Mouse (Mus musculus): ENCODE data around the gene Zdhhc5.
"Not testable (repeated sequence)": the region's sequence is repeated elsewhere in the genome, so short reads cannot be mapped to it uniquely, and the experiment has no call there.

The Zdhhc5 gene

DNA sequence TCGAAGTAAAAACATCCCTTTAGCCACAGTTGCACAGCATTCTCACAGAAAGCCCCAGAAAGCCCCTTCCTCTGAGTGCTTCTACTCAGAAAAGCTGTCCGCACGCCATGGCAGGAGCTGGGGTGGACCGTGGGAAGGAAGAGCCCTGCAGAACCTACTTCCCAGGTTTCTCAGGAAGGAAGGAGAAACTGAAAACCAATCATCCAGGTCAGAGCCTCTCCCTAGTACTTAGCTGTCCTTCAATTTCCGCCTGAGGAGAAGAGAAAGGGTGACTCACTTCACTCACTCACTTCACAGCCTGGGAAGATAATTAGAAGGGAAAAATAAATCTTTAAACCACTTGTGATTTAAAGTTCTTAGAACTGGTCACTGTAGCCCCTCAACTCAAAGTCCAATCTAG, 10.7 kb downstream of the Zdhhc5 start:
- intact Hi-C loops (cut with DNase I) = no loop called here

GRCm38 (mm10) chr2:84703497-84703896, 11.5 kb downstream of the Zdhhc5 start:
- intact Hi-C loops (cut with DNase I) = no loop called here

DNA sequence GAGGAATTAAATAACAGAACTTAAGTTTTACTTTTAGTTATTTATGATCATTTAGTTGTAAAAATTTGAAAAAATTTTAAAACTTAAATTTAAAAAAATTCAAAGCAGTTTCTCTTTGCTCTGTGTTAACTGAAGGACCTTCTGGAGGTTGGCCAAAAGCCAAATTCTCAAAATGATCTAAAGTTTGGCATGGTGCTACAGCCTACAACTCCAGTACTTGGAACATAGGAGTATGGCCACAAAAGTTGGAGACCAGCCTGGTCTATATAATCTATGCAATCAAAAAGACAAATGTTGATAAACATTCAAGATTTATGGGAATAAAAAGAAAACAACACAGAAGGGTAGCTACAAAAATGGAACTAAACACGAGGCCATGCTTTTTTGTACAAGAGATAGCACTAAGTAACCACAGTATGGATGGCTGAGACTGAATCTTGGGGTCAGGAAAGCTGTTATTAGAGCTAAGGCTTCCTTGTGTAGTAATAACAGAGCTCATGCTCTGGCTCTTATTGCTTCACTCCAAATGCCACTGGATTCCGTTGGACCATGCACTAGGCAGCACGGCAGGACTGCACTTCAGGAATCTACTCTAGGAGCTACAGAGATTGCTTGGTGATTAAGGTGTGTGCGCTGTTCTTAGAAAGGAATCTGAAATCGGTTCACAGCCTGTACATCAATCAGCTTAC, 19.8 kb downstream of the Zdhhc5 start:
- intact Hi-C loops (cut with DNase I) = no loop called here

- intact Hi-C loops (cut with DNase I) = no loop called here
Measured at GRCm38 (mm10) chr2:84690050-84690449, 24.9 kb downstream of the Zdhhc5 start.

DNA sequence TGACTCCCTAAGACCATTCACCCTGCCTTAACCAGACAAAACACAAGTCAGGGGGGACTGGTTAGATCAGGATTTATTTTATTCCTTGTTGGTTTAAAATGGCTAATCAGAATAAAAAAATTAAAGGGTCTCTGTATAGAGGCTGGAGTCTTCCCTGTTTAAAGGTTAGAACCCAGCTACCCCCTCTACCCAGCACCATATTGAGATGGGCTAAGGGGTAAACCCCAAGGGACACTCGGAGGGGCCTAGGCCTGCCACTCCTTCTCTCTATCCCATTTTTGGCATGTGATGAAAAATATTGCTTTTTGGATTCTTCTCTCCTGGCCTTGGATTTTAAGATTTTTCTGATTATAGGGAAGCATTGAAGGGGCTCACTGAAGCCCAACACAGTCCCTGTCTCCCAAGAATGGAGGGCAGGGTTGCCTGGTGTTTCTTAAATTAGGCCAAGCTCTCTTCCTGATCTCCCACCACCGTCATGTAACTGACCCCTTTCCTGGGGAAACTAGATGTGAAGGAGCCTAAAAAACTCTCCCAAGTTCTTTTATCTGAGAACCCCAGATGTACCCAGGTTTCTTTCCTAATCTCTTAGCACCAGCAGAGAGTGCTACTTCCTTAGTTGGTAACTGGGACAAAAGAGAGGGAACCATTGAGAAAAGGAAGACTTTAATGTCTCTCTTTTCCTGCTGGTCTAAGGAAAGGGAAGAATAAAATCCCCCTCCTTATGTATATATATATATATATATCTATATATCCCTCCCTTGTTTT, 26.7 kb downstream of the Zdhhc5 start:
- intact Hi-C loops (cut with DNase I) = no loop called here

DNA sequence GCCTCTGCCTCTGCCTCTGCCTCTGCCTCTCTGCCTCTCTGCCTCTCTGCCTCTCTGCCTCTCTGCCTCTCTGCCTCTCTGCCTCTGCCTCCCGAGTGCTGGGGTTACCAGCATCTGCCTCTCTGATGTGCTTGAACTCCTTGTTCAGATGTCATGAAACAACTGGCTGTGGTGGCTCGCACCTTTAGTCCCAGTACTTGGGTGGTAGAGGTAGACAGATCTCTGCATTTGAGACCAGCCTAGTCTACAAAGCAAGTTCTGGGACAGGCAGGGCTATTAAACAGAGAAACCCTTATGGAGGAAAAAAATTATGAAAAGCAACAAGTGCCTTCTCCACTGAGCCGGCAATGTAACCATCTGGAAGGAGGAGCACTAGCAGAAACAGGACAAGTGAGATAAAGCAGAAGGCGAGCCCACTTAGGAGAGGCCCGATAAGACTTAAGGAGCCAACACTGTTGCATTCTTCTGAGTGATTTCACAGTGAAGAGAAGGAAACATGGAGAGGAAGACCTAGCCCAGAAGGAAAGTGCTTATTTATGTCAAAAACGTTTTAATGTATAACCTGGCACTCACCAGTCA, 32.3 kb downstream of the Zdhhc5 start:
- intact Hi-C loops (cut with DNase I) = no loop called here

- intact Hi-C loops (cut with DNase I) = loop anchor here (5.0 kb wide), 1 partner anchor 33 kb away; no protein-coding TSS in a partner anchor
Measured at GRCm38 (mm10) chr2:84679016-84679415, 36.0 kb downstream of the Zdhhc5 start, which contains the start of gene Tmx2. Gene Tmx2 (minus strand): TSS chr2:84679140.

DNA sequence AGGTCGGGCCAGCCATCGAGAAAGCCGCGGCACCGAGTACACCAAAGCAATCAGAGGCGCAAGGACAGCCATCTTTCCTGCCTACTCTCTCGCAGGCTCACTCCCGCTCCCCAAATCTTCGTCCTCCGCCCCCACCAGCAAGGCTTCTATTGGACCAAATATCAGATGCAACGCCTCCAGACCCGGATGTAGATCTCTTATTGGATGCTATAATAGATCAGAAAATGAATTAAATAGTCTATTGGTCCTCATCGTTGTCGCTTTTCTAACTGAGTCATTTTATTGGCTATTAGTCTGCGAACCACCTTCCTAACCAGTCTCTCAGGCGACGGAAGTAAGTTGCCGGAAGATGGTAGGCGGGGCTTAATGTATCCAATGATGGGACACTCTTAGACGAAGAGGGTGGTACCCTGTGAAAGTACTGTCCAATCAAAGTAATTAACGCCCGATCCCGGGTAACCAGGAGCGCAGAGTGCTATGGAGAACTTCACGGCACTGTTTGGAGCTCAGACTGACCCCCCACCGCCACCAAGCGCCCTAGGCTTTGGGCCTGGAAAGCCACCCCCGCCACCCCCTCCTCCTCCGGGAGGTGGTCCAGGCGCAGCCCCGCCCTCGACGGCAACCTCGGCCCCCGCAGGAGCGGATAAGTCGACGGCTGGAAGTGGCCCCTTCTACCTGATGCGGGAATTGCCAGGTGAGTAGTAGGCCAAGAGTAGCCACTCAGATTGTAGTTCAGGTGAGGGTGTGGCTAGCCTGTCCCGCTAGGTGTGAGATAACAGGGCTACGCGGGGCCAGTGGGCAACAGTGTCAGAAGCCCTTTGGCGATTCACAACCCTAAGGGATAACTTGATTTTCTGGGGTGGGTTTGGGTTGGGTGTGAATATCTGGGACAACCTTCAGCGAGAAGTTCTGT, 36.8 kb downstream of the Zdhhc5 start, which contains the start of the genes Gm28635 and Med19:
Gene Gm28635 (minus strand): TSS at position 74 of the 913 bp plus-strand sequence.
Gene Med19 (plus strand): TSS at position 435 of the 913 bp plus-strand sequence.
- intact Hi-C loops (cut with DNase I) = loop anchor here (5.0 kb wide), 1 partner anchor 34 kb away; no protein-coding TSS in a partner anchor

DNA sequence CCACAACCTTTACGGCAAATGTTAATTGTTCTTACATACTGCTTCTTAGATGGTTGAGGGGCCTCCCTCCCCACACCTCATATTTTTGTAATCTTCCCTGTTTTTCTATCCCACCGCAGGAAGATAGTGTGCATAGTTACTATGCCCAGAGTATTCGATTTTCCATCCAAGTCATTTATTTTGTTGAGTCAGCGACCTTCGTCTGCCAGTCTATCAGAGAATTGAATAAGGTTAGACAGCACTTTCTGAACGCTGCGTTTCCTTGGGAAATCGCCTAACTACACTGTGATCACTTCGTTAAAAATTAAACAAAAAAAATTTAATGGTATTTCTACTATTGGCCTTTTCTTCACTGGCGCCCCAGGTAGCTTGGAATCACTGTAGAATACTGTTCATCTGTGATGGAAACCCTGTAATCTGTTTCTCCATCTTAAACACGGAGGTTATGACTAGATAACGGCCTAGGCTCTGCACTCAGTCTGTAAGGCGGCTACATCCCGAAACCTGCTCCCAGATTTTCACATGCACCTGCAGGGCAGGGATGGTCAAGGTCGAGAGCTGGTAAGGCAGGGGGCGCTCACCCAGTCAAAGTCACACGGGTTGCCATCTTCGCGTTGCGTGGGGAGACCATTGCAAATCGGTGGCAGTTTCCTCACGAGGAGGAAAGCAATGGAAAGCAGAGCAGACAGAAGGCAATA, 37.6 kb downstream of the Zdhhc5 start:
- intact Hi-C loops (cut with DNase I) = loop anchor here (5.0 kb wide), 1 partner anchor 35 kb away; no protein-coding TSS in a partner anchor

GRCm38 (mm10) chr2:84671535-84671934, 43.4 kb downstream of the Zdhhc5 start:
- intact Hi-C loops (cut with DNase I) = not testable (repeated sequence)

DNA sequence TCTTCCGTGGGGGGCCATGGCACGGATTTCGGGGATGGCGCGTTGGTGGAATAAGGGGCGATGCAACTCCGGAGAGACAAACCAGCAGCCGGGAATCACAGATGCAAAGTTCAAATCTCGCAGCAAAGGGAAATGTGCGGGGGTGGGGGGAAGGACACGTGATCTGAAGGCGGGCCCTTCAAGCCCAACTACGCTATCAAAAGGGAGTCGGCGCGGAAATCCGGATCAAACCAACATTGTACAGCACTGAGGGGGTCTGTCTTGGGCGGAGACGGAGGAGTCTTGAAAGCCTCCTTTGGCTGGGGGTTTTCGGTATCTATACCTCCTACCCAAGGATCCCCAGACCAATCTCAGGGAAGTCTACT, 44.4 kb downstream of the Zdhhc5 start, which contains the start of gene Selenoh:
Gene Selenoh (minus strand): TSS at position 202 of the 365 bp plus-strand sequence.
- intact Hi-C loops (cut with DNase I) = no loop called here

- intact Hi-C loops (cut with DNase I) = no loop called here
Measured at GRCm38 (mm10) chr2:84669828-84670568, 45.0 kb downstream of the Zdhhc5 start.

- intact Hi-C loops (cut with DNase I) = no loop called here
Measured at GRCm38 (mm10) chr2:84666081-84666480, 48.9 kb downstream of the Zdhhc5 start.

GRCm38 (mm10) chr2:84662866-84663265, 52.1 kb downstream of the Zdhhc5 start:
- intact Hi-C loops (cut with DNase I) = no loop called here

- intact Hi-C loops (cut with DNase I) = loop anchor here (2.0 kb wide), 1 partner anchor 205 kb away; no protein-coding TSS in a partner anchor
Measured at GRCm38 (mm10) chr2:84660253-84660652, 54.7 kb downstream of the Zdhhc5 start.

DNA sequence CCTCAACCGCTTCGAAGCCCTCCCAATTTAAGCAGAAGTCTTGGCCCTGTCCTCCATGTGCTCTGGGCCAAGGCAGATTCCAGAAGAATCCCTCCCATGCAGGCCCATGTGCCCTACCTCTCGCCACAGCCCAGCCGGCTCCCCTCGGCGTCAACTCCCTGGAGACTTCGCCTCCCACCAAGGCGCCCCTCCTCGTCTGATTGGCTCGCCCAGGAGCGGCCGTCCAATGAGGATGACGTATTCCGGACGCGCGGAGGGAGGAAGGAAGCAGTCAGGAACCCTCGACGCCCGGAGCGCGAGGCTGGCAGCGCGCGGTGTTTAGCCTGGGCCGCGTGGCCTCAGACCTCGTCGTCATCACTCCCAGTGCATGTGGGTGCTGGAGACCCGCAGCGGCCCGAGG, 56.2 kb downstream of the Zdhhc5 start, which contains the start of gene Btbd18:
Gene Btbd18 (plus strand): TSS at position 274 of the 400 bp plus-strand sequence.
- intact Hi-C loops (cut with DNase I) = no loop called here

DNA sequence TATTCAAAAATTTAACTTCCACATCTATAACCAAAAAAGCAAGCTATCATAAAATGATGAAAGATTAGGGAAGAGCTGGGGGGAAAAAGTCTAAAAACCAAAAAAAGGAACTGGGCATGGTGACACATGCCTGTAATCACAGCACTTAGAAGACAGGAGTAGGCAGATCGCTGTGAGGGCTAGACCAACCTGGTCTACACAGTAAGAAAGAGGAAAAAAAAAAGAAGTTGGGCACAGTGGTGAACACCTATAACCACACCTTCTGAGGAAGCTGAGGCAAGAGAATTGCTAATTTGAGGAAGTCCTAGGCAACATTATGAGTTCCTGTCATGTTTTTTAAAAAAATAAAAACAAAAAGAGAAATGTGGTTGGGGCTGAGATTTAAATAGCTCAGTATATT, 59.1 kb downstream of the Zdhhc5 start:
- intact Hi-C loops (cut with DNase I) = no loop called here

DNA sequence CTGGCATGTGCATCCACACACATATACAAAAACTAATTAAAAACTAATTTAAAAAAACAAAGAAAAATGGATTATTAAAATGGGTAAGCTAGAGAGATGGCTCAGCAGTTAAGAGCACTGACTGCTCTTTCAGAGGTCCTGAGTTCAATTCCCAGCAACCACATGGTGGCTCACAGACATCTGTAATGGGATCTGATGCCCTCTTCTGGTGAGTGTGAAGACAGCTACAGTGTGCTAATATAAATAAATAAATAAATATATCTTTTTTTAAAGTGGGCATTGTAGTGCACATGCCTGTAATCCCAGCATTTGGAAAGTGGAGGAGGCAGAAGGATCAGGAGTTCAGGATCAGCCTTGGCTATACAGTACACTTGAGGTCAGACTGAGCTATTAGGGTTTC, 61.6 kb downstream of the Zdhhc5 start:
- intact Hi-C loops (cut with DNase I) = no loop called here

GRCm38 (mm10) chr2:84650464-84651195, 64.3 kb downstream of the Zdhhc5 start, which contains the start of gene Ctnnd1:
Gene Ctnnd1 (minus strand): TSS chr2:84650765.
- intact Hi-C loops (cut with DNase I) = no loop called here
